Mouse (Mus musculus): ENCODE measurements at regions not wholly inside any gene's neighbourhood (a gene's known extent, or its start where the extent isn't known, plus 50 kb on each side); places are given as distances from the start of the nearest gene placed in this dataset.

DNA sequence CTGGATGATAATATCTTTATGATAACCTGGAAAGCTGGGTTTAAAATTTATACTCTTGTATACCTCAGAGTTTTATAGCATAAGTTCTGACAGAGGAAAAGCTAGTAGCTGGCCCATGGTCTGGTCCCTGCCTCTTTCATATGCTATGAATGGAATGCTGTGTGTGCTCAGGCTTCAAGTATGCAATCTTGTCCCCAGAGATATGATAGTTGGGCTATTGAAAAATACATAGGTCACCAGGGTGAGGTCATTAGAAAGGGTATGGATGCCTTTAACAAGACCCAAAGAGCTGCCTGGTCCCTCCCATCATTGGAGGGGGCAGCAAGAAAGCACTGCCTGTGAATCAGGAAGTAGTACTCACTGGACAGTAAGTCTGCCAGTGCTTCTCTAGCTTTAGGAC is 113.1 kb downstream of the Far1 start:
- H3K9ac ChIP-seq (ENCODE audit: insufficient read depth, low read depth): no peak overlapping the region
- dilution Hi-C loops (cut with MboI; ENCODE audit: extremely low pct_ligation_motif_present, extremely low pct_unique_long_range_greater_than_20kb, low sequenced_read_pairs): no loop called here
- peaks cover 8% of the 10 kb centered on the region for H3K9me3 ChIP-seq (replicated peaks; ENCODE audit: low read length)
- no peaks in the 10 kb centered on the region for H3K27me3 ChIP-seq (replicated peaks)
- no peaks in the 10 kb centered on the region for H3K36me3 ChIP-seq (replicated peaks in 1 of 2; ENCODE audit: control insufficient read depth in 1 of 2, insufficient read depth in 1 of 2, low read length in 1 of 2)
- H3K79me2 ChIP-seq (replicated peaks; ENCODE audit: control insufficient read depth, extremely low read depth, insufficient read depth, poor library complexity, severe bottlenecking): no peaks in the 10 kb centered on the region
- no peaks in the 10 kb centered on the region for H3K4me1 ChIP-seq (ENCODE audit: control insufficient read depth in 1 of 2, insufficient read depth in 2 of 2)
- DNase-seq (ENCODE audit: extremely low read depth): no peak
- H3K4me3 ChIP-seq (replicated peaks in 1 of 3; ENCODE audit: low read depth in 2 of 3, low read length in 2 of 3, poor library complexity in 1 of 3): no peak overlapping the region
- in situ Hi-C loops (cut with MboI; ENCODE audit: low pct_ligation_motif_present, low pct_unique_long_range_greater_than_20kb, low sequenced_read_pairs): no loop called here
- TF ChIP-seq HCFC1 (IDR thresholded peaks at IDR 0.05; ENCODE audit: low read depth, low read length) (no peak), ELF1 (IDR thresholded peaks at IDR 0.05; ENCODE audit: low read depth, low read length) (no peak), CHD2 (IDR thresholded peaks at IDR 0.05; ENCODE audit: low read length) (no peak), ZC3H11A (IDR thresholded peaks at IDR 0.05; ENCODE audit: low read depth, low read length) (no peak), NELFE (IDR thresholded peaks at IDR 0.05; ENCODE audit: low read depth, low read length) (no peak), MXI1 (IDR thresholded peaks at IDR 0.05; ENCODE audit: low read depth, low read length) (no peak), JUND (conservative IDR thresholded peaks at IDR 0.05; ENCODE audit: low read depth, low read length) (no peak), GABPA (IDR thresholded peaks at IDR 0.05; ENCODE audit: insufficient replicate concordance, low read depth, low read length) (no peak), POLR2A (IDR thresholded peaks at IDR 0.05; ENCODE audit: low read depth, low read length) (no peak), EP300 (IDR thresholded peaks at IDR 0.05; ENCODE audit: low read length) (no peak), CTCF (conservative IDR thresholded peaks at IDR 0.05 in 1 of 2, IDR thresholded peaks at IDR 0.05 in 1 of 2; ENCODE audit: low read depth in 2 of 2, low read length in 2 of 2) (no peak)
- H3K27ac ChIP-seq (ENCODE audit: insufficient read depth, low read depth): no peak overlapping the region
- no peak overlapping the region for H3K4me2 ChIP-seq (ENCODE audit: insufficient read depth, low read depth, poor library complexity, severe bottlenecking)

DNA sequence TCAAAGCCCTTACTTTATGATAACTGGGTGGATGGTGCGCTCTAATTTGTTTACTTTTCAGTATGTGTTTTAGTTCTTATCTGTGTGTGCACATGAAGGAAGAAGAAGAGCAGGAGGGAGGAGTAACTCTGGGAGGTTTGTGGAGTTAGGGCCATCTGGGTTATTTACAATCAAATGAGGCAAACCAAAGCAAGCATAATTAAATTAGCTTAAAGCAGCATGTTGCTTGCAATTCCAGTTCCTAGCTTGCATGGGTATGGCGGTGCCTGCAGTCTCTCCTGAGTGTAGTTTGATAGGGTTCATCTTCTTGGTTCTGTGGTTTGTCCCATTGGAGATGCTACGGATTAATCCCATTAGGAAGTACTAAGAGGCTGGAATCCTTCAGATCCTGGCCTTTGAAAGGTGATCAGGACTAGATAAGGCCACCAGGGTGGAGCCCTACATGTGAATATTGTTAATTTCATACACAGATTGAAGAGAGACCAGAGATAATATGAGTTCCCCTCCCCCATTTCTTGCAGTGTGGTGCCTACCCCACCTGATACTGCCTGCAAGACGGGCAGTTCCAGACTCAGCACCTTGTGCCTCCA is 123.5 kb downstream of the Far1 start:
- Histone ChIP-seq H3K9ac (ENCODE audit: insufficient read depth, low read depth) (no peak overlapping the region), H3K36me3 (replicated peaks in 1 of 2; ENCODE audit: control insufficient read depth in 1 of 2, insufficient read depth in 1 of 2, low read length in 1 of 2) (no peaks in the 10 kb centered on the region), H3K79me2 (replicated peaks; ENCODE audit: control insufficient read depth, extremely low read depth, insufficient read depth, poor library complexity, severe bottlenecking) (no peaks in the 10 kb centered on the region), H3K4me3 (replicated peaks in 1 of 3; ENCODE audit: low read depth in 2 of 3, low read length in 2 of 3, poor library complexity in 1 of 3) (no peak overlapping the region), H3K27me3 (replicated peaks) (no peaks in the 10 kb centered on the region), H3K4me1 (ENCODE audit: control insufficient read depth in 1 of 2, insufficient read depth in 2 of 2) (no peaks in the 10 kb centered on the region), H3K9me3 (replicated peaks; ENCODE audit: low read length) (no peaks in the 10 kb centered on the region), H3K4me2 (ENCODE audit: insufficient read depth, low read depth, poor library complexity, severe bottlenecking) (no peak overlapping the region), H3K27ac (ENCODE audit: insufficient read depth, low read depth) (no peak overlapping the region)
- no peak for DNase-seq (ENCODE audit: extremely low read depth)
- dilution Hi-C loops (cut with MboI; ENCODE audit: extremely low pct_ligation_motif_present, extremely low pct_unique_long_range_greater_than_20kb, low sequenced_read_pairs) (no loop called here), in situ Hi-C loops (cut with MboI; ENCODE audit: low pct_ligation_motif_present, low pct_unique_long_range_greater_than_20kb, low sequenced_read_pairs) (no loop called here)
- TF ChIP-seq SMC3 (IDR thresholded peaks at IDR 0.05; ENCODE audit: low read depth, low read length) (no peak), ETS1 (conservative IDR thresholded peaks at IDR 0.05; ENCODE audit: low read depth, low read length) (no peak), UBTF (IDR thresholded peaks at IDR 0.05; ENCODE audit: low read depth, low read length) (no peak), JUND (conservative IDR thresholded peaks at IDR 0.05; ENCODE audit: low read depth, low read length) (no peak), CTCF (conservative IDR thresholded peaks at IDR 0.05 in 1 of 2, IDR thresholded peaks at IDR 0.05 in 1 of 2; ENCODE audit: low read depth in 2 of 2, low read length in 2 of 2) (no peak), MXI1 (IDR thresholded peaks at IDR 0.05; ENCODE audit: low read depth, low read length) (no peak), ZKSCAN1 (IDR thresholded peaks at IDR 0.05; ENCODE audit: borderline replicate concordance, low read depth, low read length) (no peak), MYC (IDR thresholded peaks at IDR 0.05; ENCODE audit: low read depth, low read length) (no peak), CHD1 (IDR thresholded peaks at IDR 0.05; ENCODE audit: low read depth, low read length) (no peak), HCFC1 (IDR thresholded peaks at IDR 0.05; ENCODE audit: low read depth, low read length) (no peak), MEF2A (IDR thresholded peaks at IDR 0.05; ENCODE audit: borderline replicate concordance, low read depth, low read length) (no peak), GABPA (IDR thresholded peaks at IDR 0.05; ENCODE audit: insufficient replicate concordance, low read depth, low read length) (no peak), MAFK (IDR thresholded peaks at IDR 0.05; ENCODE audit: insufficient replicate concordance, low read length) (no peak), TCF12 (IDR thresholded peaks at IDR 0.05; ENCODE audit: low read depth, low read length) (no peak), RAD21 (IDR thresholded peaks at IDR 0.05; ENCODE audit: low read depth, low read length) (no peak), SIN3A (IDR thresholded peaks at IDR 0.05; ENCODE audit: low read length) (no peak)

Measured in CH12.LX (cell line).